Mouse (Mus musculus) myocyte (in vitro differentiated cells): ENCODE data around the gene Ube2g2.

Experiments used
- MAX ChIP-seq: IDR thresholded peaks from one replicate; pipeline ENCODE4 v1.6.1; 2011; ENCODE audit warnings: low read depth, mild to moderate bottlenecking, control low read depth
- POLR2A ChIP-seq: IDR thresholded peaks from one replicate; pipeline ENCODE4 v1.6.1; 2011; ENCODE audit warnings: low read depth, mild to moderate bottlenecking, control low read depth, moderate library complexity; ENCODE audit not compliant: insufficient read length
- TCF12 ChIP-seq: IDR thresholded peaks from one replicate; pipeline ENCODE4 v1.6.1; 2011; ENCODE audit warnings: mild to moderate bottlenecking, control low read depth; ENCODE audit not compliant: poor library complexity, insufficient read depth, severe bottlenecking
- USF1 ChIP-seq: IDR thresholded peaks from one replicate; pipeline ENCODE4 v1.6.1; 2011; ENCODE audit warnings: low read depth, mild to moderate bottlenecking, control low read depth, moderate library complexity

DNA sequence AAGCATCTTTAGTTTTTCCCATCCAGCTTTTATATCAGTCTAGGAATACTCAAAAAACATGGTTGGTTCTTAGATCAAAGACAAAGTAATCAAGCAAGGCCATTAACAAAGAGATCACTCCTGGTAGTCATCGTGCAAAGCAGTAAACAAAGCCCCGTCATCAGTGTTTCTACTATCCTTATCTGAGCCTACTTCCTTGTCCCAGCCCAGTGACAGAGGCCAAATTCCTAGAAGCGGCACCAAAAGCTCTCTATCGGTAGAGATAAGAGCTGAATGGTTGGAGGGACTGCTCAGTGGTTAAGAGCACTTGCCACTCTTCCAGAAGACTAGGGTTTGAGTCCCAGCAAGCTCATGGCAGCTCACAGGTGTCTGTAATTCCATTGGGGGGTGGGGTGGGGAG, 49.4 kb downstream of the Ube2g2 start:
- TF ChIP-seq USF1 = no peak
- TF ChIP-seq TCF12 = no peak
- no peak for TF ChIP-seq MAX
- no peak for TF ChIP-seq POLR2A
